14 mouse cellular contexts compared by ENCODE assay signal in genomic region chr7:5101066-5101663, GRCm38 (mm10). TPM values are rescaled to one million over a fixed set of nuclear protein-coding genes. Genes with fewer than 3 reads are reported as not detected.
A peak's percentile ranks its signal among the peaks of the same experiment; 100 is the strongest.
DNase-seq lines count a peak whose midpoint lies in the region; ATAC-seq and TF ChIP-seq lines count a peak whose summit lies in the region.
"Had no signal": no experiment of that assay in that cellular context is flagged by ENCODE, and none has a peak within 500 bp of the region (broad histone marks: within the 10 kb centered on the region; RNA-seq: fewer than 3 reads in every experiment).

No protein-coding gene starts in this region.

- no peak overlapping the region for H3K9ac ChIP-seq in liver, embryonic 12.5 days
- no peak overlapping the region for H3K9ac ChIP-seq in liver, embryonic 11.5 days (ENCODE audit: low read depth, low read length)
- no peak overlapping the region for H3K9ac ChIP-seq in liver, embryonic 16.5 days (ENCODE audit: low read depth, low read length)
- H3K9ac ChIP-seq: limb, embryonic 12.5 days had no signal

- H3K9me3 ChIP-seq in liver, embryonic 12.5 days (replicated peaks) = no peaks in the 10 kb centered on the region
- no peaks in the 10 kb centered on the region for H3K9me3 ChIP-seq in liver, embryonic 11.5 days (ENCODE audit: control insufficient read depth, low read length)
- H3K9me3 ChIP-seq in liver, embryonic 16.5 days (replicated peaks; ENCODE audit: control insufficient read depth, low read length) = no peaks in the 10 kb centered on the region
- H3K9me3 ChIP-seq: limb, embryonic 12.5 days had no signal

- no peaks in the 10 kb centered on the region for H3K4me1 ChIP-seq in liver, embryonic 12.5 days
- no peaks in the 10 kb centered on the region for H3K4me1 ChIP-seq in liver, embryonic 11.5 days (replicated peaks; ENCODE audit: control insufficient read depth, insufficient read depth, low read length)
- peaks cover 39% of the 10 kb centered on the region for H3K4me1 ChIP-seq in bone marrow macrophage, adult 2 months (ENCODE audit: control insufficient read depth, insufficient read depth, low read length)
- no peaks in the 10 kb centered on the region for H3K4me1 ChIP-seq in liver, embryonic 16.5 days (ENCODE audit: control insufficient read depth, low read depth, low read length)
- peaks cover 7% of the 10 kb centered on the region for H3K4me1 ChIP-seq in small intestine, adult 2 months (ENCODE audit: control insufficient read depth, insufficient read depth, insufficient read length, low read length)
- H3K4me1 ChIP-seq: limb, embryonic 12.5 days had no signal

- DNase-seq in liver, embryonic 11.5 days (ENCODE audit: low spot score) = no peak
- no peak for DNase-seq in retina, embryonic 14.5 days (ENCODE audit: low spot score)
- DNase-seq in adrenal gland, postnatal 36 days = no peak
- DNase-seq: adrenal gland, postnatal 25 days; thymus, adult 2 months had no signal

- 52% methylated on average over 10 of the region's 10 CpGs for WGBS in liver, embryonic 12.5 days (ENCODE audit: insufficient replicate concordance)
- 68% methylated on average over 10 of the region's 10 CpGs for WGBS in liver, embryonic 11.5 days
- 34% methylated on average over 10 of the region's 10 CpGs for WGBS in liver, embryonic 16.5 days (ENCODE audit: insufficient replicate concordance)
- WGBS in small intestine, adult 2 months = 71% methylated on average over 10 of the region's 10 CpGs

- no peak for TF ChIP-seq POLR2A in bone marrow macrophage, adult 2 months (IDR thresholded peaks at IDR 0.05; ENCODE audit: borderline replicate concordance, low read depth, low read length)
- TF ChIP-seq POLR2A in small intestine, adult 2 months (IDR thresholded peaks at IDR 0.05; ENCODE audit: low read depth, low read length) = no peak

- TF ChIP-seq CTCF in bone marrow macrophage, adult 2 months (IDR thresholded peaks at IDR 0.05; ENCODE audit: low read depth, low read length) = no peak
- TF ChIP-seq CTCF in small intestine, adult 2 months (IDR thresholded peaks at IDR 0.05; ENCODE audit: extremely low read depth, insufficient read length, insufficient replicate concordance, low read depth, low read length) = no peak

- H3K4me2 ChIP-seq in liver, embryonic 12.5 days = no peak overlapping the region
- H3K4me2 ChIP-seq in liver, embryonic 11.5 days = no peak overlapping the region
- no peak overlapping the region for H3K4me2 ChIP-seq in liver, embryonic 16.5 days (ENCODE audit: low read depth, low read length)
- H3K4me2 ChIP-seq: limb, embryonic 12.5 days had no signal

- peaks cover 32% of the 10 kb centered on the region for H3K36me3 ChIP-seq in liver, embryonic 12.5 days
- H3K36me3 ChIP-seq in liver, embryonic 11.5 days (ENCODE audit: control insufficient read depth, insufficient read depth, low read length) = peaks cover 25% of the 10 kb centered on the region
- peaks cover 18% of the 10 kb centered on the region for H3K36me3 ChIP-seq in liver, embryonic 16.5 days (ENCODE audit: control insufficient read depth, insufficient read depth)
- H3K36me3 ChIP-seq in small intestine, adult 2 months (ENCODE audit: control insufficient read depth, insufficient read depth, low read length) = peaks cover 28% of the 10 kb centered on the region

- H3K27ac ChIP-seq in liver, embryonic 12.5 days = no peak overlapping the region
- H3K27ac ChIP-seq in liver, embryonic 11.5 days (ENCODE audit: low read depth, low read length) = no peak overlapping the region
- H3K27ac ChIP-seq in bone marrow macrophage, adult 2 months (ENCODE audit: insufficient read depth, low read depth, low read length) = peak overlapping the region; percentile 60
- H3K27ac ChIP-seq in liver, embryonic 16.5 days (ENCODE audit: low read length) = no peak overlapping the region
- no peak overlapping the region; the same call in 1 of the 2 replicates for H3K27ac ChIP-seq in small intestine, adult 2 months (ENCODE audit: insufficient read depth, low read depth, low read length)
- H3K27ac ChIP-seq: layer of hippocampus, adult 2 months; limb, embryonic 12.5 days had no signal

- H3K27me3 ChIP-seq in liver, embryonic 12.5 days (replicated peaks) = no peaks in the 10 kb centered on the region
- H3K27me3 ChIP-seq in liver, embryonic 11.5 days (replicated peaks; ENCODE audit: control insufficient read depth, insufficient read depth, low read length) = no peaks in the 10 kb centered on the region
- H3K27me3 ChIP-seq in liver, embryonic 16.5 days (ENCODE audit: control insufficient read depth, insufficient read depth, low read depth, low read length) = no peaks in the 10 kb centered on the region
- no peaks in the 10 kb centered on the region for H3K27me3 ChIP-seq in small intestine, adult 2 months (ENCODE audit: control insufficient read depth, insufficient read depth, low read length)
- H3K27me3 ChIP-seq: limb, embryonic 12.5 days; Patski had no signal

- peak; percentile 57 for ATAC-seq in liver, embryonic 12.5 days
- no peak; the same call in 1 of the 2 replicates for ATAC-seq in liver, embryonic 11.5 days (replicated peaks; ENCODE audit: low FRiP score)
- peak; percentile 17 for ATAC-seq in liver, embryonic 16.5 days (ENCODE audit: low read depth)
- ATAC-seq: Patski had no signal

- H3K4me3 ChIP-seq in liver, embryonic 12.5 days = no peak overlapping the region
- no peak overlapping the region for H3K4me3 ChIP-seq in liver, embryonic 11.5 days (ENCODE audit: low read depth, low read length)
- H3K4me3 ChIP-seq in bone marrow macrophage, adult 2 months (ENCODE audit: insufficient read depth, low read length) = no peak overlapping the region
- H3K4me3 ChIP-seq in liver, embryonic 16.5 days (ENCODE audit: low read depth, low read length) = no peak overlapping the region
- peak overlapping the region; percentile 3; the same call in 1 of the 2 replicates for H3K4me3 ChIP-seq in small intestine, adult 2 months (ENCODE audit: low read depth, low read length)
- H3K4me3 ChIP-seq: layer of hippocampus, adult 2 months; limb, embryonic 12.5 days had no signal

RNA-seq across cellular contexts. Expression of gene Rfpl4, which starts 15.6 kb away (rescaled TPM):
- polyA plus RNA-seq in liver, embryonic 12.5 days (2016; fragmentation: Nextera tagmentation; extraction: Ambion mirVana) = not detected in 2 replicates
- polyA plus RNA-seq in liver, embryonic 11.5 days (2014; fragmentation: Nextera tagmentation; extraction: Ambion mirVana) = not detected in 2 replicates
- polyA plus RNA-seq in bone marrow macrophage, adult 2 months (2012; ENCODE audit: insufficient read depth, insufficient read length, missing spikeins) = not detected in 2 replicates
- polyA plus RNA-seq in liver, embryonic 16.5 days (2015; fragmentation: Nextera tagmentation; extraction: Ambion mirVana) = not detected in 2 replicates
- polyA plus RNA-seq in small intestine, adult 2 months (2012; rRNA removed) = not detected in 2 replicates
- total RNA-seq in adrenal gland, postnatal 36 days (2021) = under 1 TPM in 1 of 2 experiments, not detected in 1; 0.56 TPM
- total RNA-seq: adrenal gland, postnatal 25 days; gastrocnemius, postnatal 4 days; layer of hippocampus, adult 2 months; midbrain, postnatal 0 days had no signal
- polyA plus RNA-seq: limb, embryonic 12.5 days; midbrain, postnatal 0 days; Patski; thymus, adult 2 months had no signal

RNA-seq across cellular contexts. Expression of gene Epn1, which starts 21.1 kb away (rescaled TPM):
- polyA plus RNA-seq in liver, embryonic 12.5 days (2016; fragmentation: Nextera tagmentation; extraction: Ambion mirVana) = 66.2 and 69.1 TPM in 2 replicates
- polyA plus RNA-seq in liver, embryonic 11.5 days (2014; fragmentation: Nextera tagmentation; extraction: Ambion mirVana) = 82.9 and 88.9 TPM in 2 replicates
- 198 and 202 TPM in 2 replicates for polyA plus RNA-seq in bone marrow macrophage, adult 2 months (2012; ENCODE audit: insufficient read depth, insufficient read length, missing spikeins)
- polyA plus RNA-seq in liver, embryonic 16.5 days (2015; fragmentation: Nextera tagmentation; extraction: Ambion mirVana) = 45.2 and 46.6 TPM in 2 replicates
- polyA plus RNA-seq in small intestine, adult 2 months (2012; rRNA removed) = 240 and 483 TPM in 2 replicates
- 100 to 1,000 TPM; 146 to 155 TPM for total RNA-seq in adrenal gland, postnatal 36 days (2021)

RNA-seq across cellular contexts. Expression of gene Rasl2-9, which starts 24.6 kb away (rescaled TPM):
- polyA plus RNA-seq in liver, embryonic 12.5 days (2016; fragmentation: Nextera tagmentation; extraction: Ambion mirVana) = 0.38 TPM in 1 of 2 replicates, not detected in the other
- polyA plus RNA-seq in liver, embryonic 11.5 days (2014; fragmentation: Nextera tagmentation; extraction: Ambion mirVana) = 0.26 and 0.66 TPM in 2 replicates
- 1.1 TPM in 1 of 2 replicates, not detected in the other for polyA plus RNA-seq in bone marrow macrophage, adult 2 months (2012; ENCODE audit: insufficient read depth, insufficient read length, missing spikeins)
- polyA plus RNA-seq in liver, embryonic 16.5 days (2015; fragmentation: Nextera tagmentation; extraction: Ambion mirVana) = 0.11 and 0.27 TPM in 2 replicates
- polyA plus RNA-seq in small intestine, adult 2 months (2012; rRNA removed) = 0.09 and 0.43 TPM in 2 replicates
- total RNA-seq in adrenal gland, postnatal 36 days (2021) = 1 to 10 TPM; 1.3 to 1.4 TPM
- total RNA-seq: midbrain, postnatal 0 days had no signal

RNA-seq across cellular contexts. Expression of gene U2af2, which starts 39.2 kb away (rescaled TPM):
- 97.6 and 109 TPM in 2 replicates for polyA plus RNA-seq in liver, embryonic 12.5 days (2016; fragmentation: Nextera tagmentation; extraction: Ambion mirVana)
- 169 TPM in 2 replicates for polyA plus RNA-seq in liver, embryonic 11.5 days (2014; fragmentation: Nextera tagmentation; extraction: Ambion mirVana)
- polyA plus RNA-seq in bone marrow macrophage, adult 2 months (2012; ENCODE audit: insufficient read depth, insufficient read length, missing spikeins) = 151 and 160 TPM in 2 replicates
- polyA plus RNA-seq in liver, embryonic 16.5 days (2015; fragmentation: Nextera tagmentation; extraction: Ambion mirVana) = 48.2 and 48.8 TPM in 2 replicates
- 76.6 and 150 TPM in 2 replicates for polyA plus RNA-seq in small intestine, adult 2 months (2012; rRNA removed)
- total RNA-seq in adrenal gland, postnatal 36 days (2021) = 100 to 1,000 TPM; 143 to 180 TPM

RNA-seq across cellular contexts. Expression of gene Vmn1r55, which starts 48.3 kb away (rescaled TPM):
- 0.05 TPM in 1 of 2 replicates, not detected in the other for polyA plus RNA-seq in liver, embryonic 12.5 days (2016; fragmentation: Nextera tagmentation; extraction: Ambion mirVana)
- not detected in 2 replicates for polyA plus RNA-seq in liver, embryonic 11.5 days (2014; fragmentation: Nextera tagmentation; extraction: Ambion mirVana)
- polyA plus RNA-seq in bone marrow macrophage, adult 2 months (2012; ENCODE audit: insufficient read depth, insufficient read length, missing spikeins) = 0.17 TPM in 1 of 2 replicates, not detected in the other
- not detected in 2 replicates for polyA plus RNA-seq in liver, embryonic 16.5 days (2015; fragmentation: Nextera tagmentation; extraction: Ambion mirVana)
- not detected in 2 replicates for polyA plus RNA-seq in small intestine, adult 2 months (2012; rRNA removed)
- not detected for total RNA-seq in adrenal gland, postnatal 36 days (2021)
- total RNA-seq: adrenal gland, postnatal 25 days; gastrocnemius, postnatal 4 days; layer of hippocampus, adult 2 months; midbrain, postnatal 0 days had no signal
- polyA plus RNA-seq: limb, embryonic 12.5 days; midbrain, postnatal 0 days; thymus, adult 2 months had no signal
